Mouse (Mus musculus): Measurements from ENCODE around the gene 9930104L06Rik.

DNA sequence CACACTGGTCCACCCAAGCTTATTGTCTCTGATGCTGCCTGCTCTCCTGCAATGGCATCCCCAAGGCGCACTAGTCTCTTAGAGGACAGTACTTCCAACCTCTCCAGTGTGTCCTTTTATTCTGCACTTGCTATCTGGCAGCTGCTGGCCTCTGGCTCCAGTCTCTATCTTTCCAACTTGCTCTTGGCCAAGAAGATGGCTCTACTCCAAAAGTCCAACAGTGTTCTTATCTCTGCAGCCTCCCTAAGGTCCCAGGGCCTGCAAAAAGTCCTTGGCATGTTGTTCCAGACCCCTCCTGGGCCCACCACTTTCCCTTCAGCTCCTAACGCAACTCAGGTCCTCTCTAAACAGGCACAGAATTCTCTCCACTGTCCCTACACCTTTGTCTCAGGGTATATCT lies 20.4 kb downstream of the 9930104L06Rik start:
- TF ChIP-seq CTCF (IDR thresholded peaks at IDR 0.05; ENCODE audit: extremely low read depth, insufficient read length, insufficient replicate concordance, low read depth, low read length): no peak
- no peak for TF ChIP-seq POLR2A (IDR thresholded peaks at IDR 0.05; ENCODE audit: low read depth, low read length)
